Mouse (Mus musculus) MEL (cell line): ENCODE data around the gene Papss2. TPM values are rescaled to one million over a fixed set of nuclear protein-coding genes. Genes with fewer than 3 reads are reported as not detected.
"Not testable (repeated sequence)": the region's sequence is repeated elsewhere in the genome, so short reads cannot be mapped to it uniquely, and the experiment has no call there.

ENCODE experiments used
- DNase-seq: peaks from one replicate; pipeline ENCODE4 v3.0.0; 2011; ENCODE audit warnings: low read depth, low spot score
- H3K27ac ChIP-seq: 2 replicates; pipeline ENCODE4 v1.5.1; 2012; ENCODE audit warnings: low read depth, mild to moderate bottlenecking, control low read depth, low read length, moderate library complexity; ENCODE audit not compliant: control insufficient read depth
- H3K27me3 ChIP-seq, 2 experiments: fragments of 150-350 bp in 1 of 2; sonication (generic) in 1 of 2; 2 replicates each; pipeline ENCODE4 v1.6.1; 2012; ENCODE audit warnings: low read length in 2 of 2, mild to moderate bottlenecking in 2 of 2, improper control_type of control experiment in 1 of 2, moderate library complexity in 1 of 2; ENCODE audit not compliant: insufficient read depth in 2 of 2, control insufficient read depth in 1 of 2
- H3K36me3 ChIP-seq, 2 experiments: 2 replicates each; pipeline ENCODE4 v1.6.1; 2012 to 2014; ENCODE audit warnings: low read length in 2 of 2, improper control_type of control experiment in 1 of 2, inconsistent platforms in 1 of 2, mild to moderate bottlenecking in 1 of 2; ENCODE audit not compliant: insufficient read depth in 2 of 2, control insufficient read depth in 1 of 2
- H3K4me1 ChIP-seq, 2 experiments: fragments of 150-350 bp in 1 of 2; sonication (generic) in 1 of 2; 2 replicates each; pipeline ENCODE4 v1.6.1; 2012; ENCODE audit warnings: low read length in 2 of 2, improper control_type of control experiment in 1 of 2, mild to moderate bottlenecking in 1 of 2; ENCODE audit not compliant: insufficient read depth in 2 of 2, control insufficient read depth in 1 of 2
- H3K4me3 ChIP-seq, 2 experiments: fragments of 150-350 bp in 1 of 2; sonication (generic) in 1 of 2; 2 replicates each; pipeline ENCODE4 v1.5.1; 2012; ENCODE audit warnings: low read depth in 2 of 2, low read length in 2 of 2, mild to moderate bottlenecking in 2 of 2, moderate library complexity in 2 of 2, control low read depth in 1 of 2, improper control_type of control experiment in 1 of 2; ENCODE audit not compliant: control insufficient read depth in 1 of 2, insufficient read depth in 1 of 2
- H3K79me2 ChIP-seq: 2 replicates; pipeline ENCODE4 v1.6.1; 2012; ENCODE audit warnings: mild to moderate bottlenecking, low read length, moderate library complexity; ENCODE audit not compliant: control insufficient read depth, poor library complexity, insufficient read depth
- H3K9ac ChIP-seq: 2 replicates; pipeline ENCODE4 v1.6.1; 2012; ENCODE audit warnings: low read depth, mild to moderate bottlenecking, control low read depth, low read length, moderate library complexity; ENCODE audit not compliant: control insufficient read depth, poor library complexity, severe bottlenecking
- H3K9me3 ChIP-seq: fragments of 150-350 bp; sonication (generic); replicated peaks from 2 replicates; pipeline ENCODE4 v1.6.1; 2012; ENCODE audit warnings: mild to moderate bottlenecking, low read length, improper control_type of control experiment, moderate library complexity; ENCODE audit not compliant: insufficient read depth
- BHLHE40 ChIP-seq: IDR thresholded peaks from 2 replicates; pipeline ENCODE4 v1.6.1; 2012; ENCODE audit warnings: low read depth, mild to moderate bottlenecking, inconsistent platforms, low read length, improper control_type of control experiment, borderline replicate concordance
- CHD2 ChIP-seq: IDR thresholded peaks from 2 replicates; pipeline ENCODE4 v1.6.1; 2011; ENCODE audit warnings: low read length, improper control_type of control experiment
- E2F4 ChIP-seq: IDR thresholded peaks from 2 replicates; pipeline ENCODE4 v1.6.1; 2011; ENCODE audit warnings: low read depth, low read length, improper control_type of control experiment, borderline replicate concordance
- GATA1 ChIP-seq: IDR thresholded peaks from 2 replicates; pipeline ENCODE4 v1.6.1; 2011; ENCODE audit warnings: low read depth, low read length, improper control_type of control experiment
- MAFK ChIP-seq: IDR thresholded peaks from 2 replicates; pipeline ENCODE4 v1.6.1; 2011; ENCODE audit warnings: low read depth, mild to moderate bottlenecking, low read length, improper control_type of control experiment, borderline replicate concordance
- MAZ ChIP-seq: IDR thresholded peaks from 2 replicates; pipeline ENCODE4 v1.6.1; 2012; ENCODE audit warnings: low read depth, mild to moderate bottlenecking, inconsistent platforms, low read length, improper control_type of control experiment
- MXI1 ChIP-seq: IDR thresholded peaks from 2 replicates; pipeline ENCODE4 v1.6.1; 2011; ENCODE audit warnings: mild to moderate bottlenecking, low read depth, low read length, improper control_type of control experiment
- MYC ChIP-seq: IDR thresholded peaks from 2 replicates; pipeline ENCODE4 v1.6.1; 2011; ENCODE audit warnings: low read depth, mild to moderate bottlenecking, low read length, improper control_type of control experiment, moderate library complexity
- NRF1 ChIP-seq: IDR thresholded peaks from 2 replicates; pipeline ENCODE4 v1.6.1; 2014; ENCODE audit warnings: low read depth, mild to moderate bottlenecking, inconsistent platforms, low read length, improper control_type of control experiment, moderate library complexity; ENCODE audit not compliant: poor library complexity, insufficient read depth, severe bottlenecking
- POLR2A ChIP-seq, 2 experiments: IDR thresholded peaks; 2 replicates each; pipeline ENCODE4 v1.6.1; 2011 to 2012; ENCODE audit warnings: low read length in 2 of 2, mild to moderate bottlenecking in 2 of 2, control low read depth in 1 of 2, improper control_type of control experiment in 1 of 2, low read depth in 1 of 2, moderate library complexity in 1 of 2; ENCODE audit not compliant: control insufficient read depth in 1 of 2, insufficient read depth in 1 of 2, poor library complexity in 1 of 2
- SMC3 ChIP-seq: IDR thresholded peaks from 2 replicates; pipeline ENCODE4 v1.6.1; 2011; ENCODE audit warnings: low read depth, low read length, improper control_type of control experiment
- TAL1 ChIP-seq: IDR thresholded peaks from 2 replicates; pipeline ENCODE4 v1.6.1; 2012; ENCODE audit warnings: mild to moderate bottlenecking, inconsistent platforms, low read length, moderate library complexity, mixed read lengths
- TCF12 ChIP-seq: IDR thresholded peaks from 2 replicates; pipeline ENCODE4 v1.6.1; 2014; ENCODE audit warnings: low read depth, mild to moderate bottlenecking, inconsistent platforms, low read length, improper control_type of control experiment, moderate library complexity
- UBTF ChIP-seq: IDR thresholded peaks from 2 replicates; pipeline ENCODE4 v1.6.1; 2012; ENCODE audit warnings: low read depth, mild to moderate bottlenecking, inconsistent platforms, low read length, improper control_type of control experiment, moderate library complexity, borderline replicate concordance; ENCODE audit not compliant: insufficient read depth
- USF1 ChIP-seq: IDR thresholded peaks from 2 replicates; pipeline ENCODE4 v1.6.1; 2014; ENCODE audit warnings: low read depth, mild to moderate bottlenecking, inconsistent platforms, low read length, improper control_type of control experiment, moderate library complexity
- ZC3H11A ChIP-seq: IDR thresholded peaks from 2 replicates; pipeline ENCODE4 v1.6.1; 2012; ENCODE audit warnings: low read depth, mild to moderate bottlenecking, inconsistent platforms, low read length, improper control_type of control experiment
- ZMIZ1 ChIP-seq: IDR thresholded peaks from 2 replicates; pipeline ENCODE4 v1.6.1; 2012; ENCODE audit warnings: low read depth, mild to moderate bottlenecking, inconsistent platforms, low read length, improper control_type of control experiment, moderate library complexity
- polyA plus RNA-seq, 2 experiments: library from polyadenylated mRNA; stranded (reverse) in 1 of 2; unstranded in 1 of 2; fragments of >175 nt in 1 of 2; fragments of >200 nt in 1 of 2; gene quantifications; 2 replicates each; pipeline versions ENCODE4 v1.2.1 to v1.2.4; 2012; ENCODE audit warnings: low replicate concordance in 2 of 2, low read depth in 1 of 2; ENCODE audit not compliant: insufficient read length in 2 of 2, insufficient read depth in 1 of 2, missing spikeins in 1 of 2
- total RNA-seq: library from RNA; depleted of rRNA; stranded (reverse); fragments of 300-350 nt; gene quantifications from 2 replicates; pipeline ENCODE4 v1.2.3, GENCODE M21; 2012

Papss2 gene
- total and polyA plus RNA-seq, 3 experiments = 1.7 to 2.6 TPM; not detected in 1

DNA sequence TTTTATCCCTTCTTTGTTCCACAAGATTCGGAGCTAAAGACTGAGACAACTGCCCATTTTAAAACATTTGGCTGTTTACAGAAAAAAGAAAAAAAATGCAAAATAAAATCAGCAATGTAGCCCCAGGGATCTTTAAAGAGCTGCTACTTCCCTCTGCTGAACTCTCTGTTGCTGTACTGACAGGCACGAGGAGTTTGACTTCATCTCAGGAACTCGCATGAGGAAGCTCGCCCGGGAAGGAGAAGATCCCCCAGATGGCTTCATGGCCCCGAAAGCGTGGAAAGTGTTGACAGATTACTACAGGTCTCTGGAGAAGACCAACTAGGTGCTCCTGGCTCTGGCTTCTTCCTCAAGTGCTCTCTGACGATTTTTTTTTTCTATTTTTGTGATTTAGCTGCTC lies 69.7 kb downstream of the Papss2 start:
- Histone ChIP-seq H3K4me1 (no peaks in the 10 kb centered on the region; a peak in 1 of 4 replicates), H3K27ac (no peak overlapping the region), H3K9me3 (no peaks in the 10 kb centered on the region), H3K36me3 (no peaks in the 10 kb centered on the region; a peak in 2 of 4 replicates), H3K79me2 (no peaks in the 10 kb centered on the region), H3K9ac (no peak overlapping the region), H3K27me3 (no peaks in the 10 kb centered on the region), H3K4me3 (no peak overlapping the region)
- no peak for TF ChIP-seq ZC3H11A
- TF ChIP-seq E2F4 = no peak
- no peak for TF ChIP-seq MYC
- TF ChIP-seq UBTF = no peak
- TF ChIP-seq USF1 = no peak
- DNase-seq = no peak

DNA sequence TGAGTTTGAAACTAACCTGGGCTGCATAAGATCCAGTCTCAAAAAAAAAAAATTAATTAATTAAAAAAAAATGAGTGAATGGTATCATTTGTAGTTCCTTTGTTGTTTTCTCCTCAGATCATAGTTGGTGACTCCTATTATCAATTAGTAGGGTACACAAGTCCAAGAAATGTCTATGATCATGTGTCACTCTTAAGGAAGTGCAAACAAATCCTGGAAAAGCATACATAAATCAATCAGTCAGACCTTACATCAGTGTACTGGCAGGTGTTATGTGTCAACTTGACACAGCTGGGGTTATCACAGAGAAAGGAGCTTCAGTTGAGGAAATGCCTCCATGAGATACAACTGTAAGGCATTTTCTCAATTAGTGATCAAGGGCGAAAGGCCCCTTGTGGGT lies 72.2 kb downstream of the Papss2 start:
- H3K27me3 ChIP-seq, H3K79me2 ChIP-seq, H3K36me3 ChIP-seq, H3K9me3 ChIP-seq, H3K4me3 ChIP-seq, H3K4me1 ChIP-seq, H3K27ac ChIP-seq, H3K9ac ChIP-seq, DNase-seq: not testable (repeated sequence)

DNA sequence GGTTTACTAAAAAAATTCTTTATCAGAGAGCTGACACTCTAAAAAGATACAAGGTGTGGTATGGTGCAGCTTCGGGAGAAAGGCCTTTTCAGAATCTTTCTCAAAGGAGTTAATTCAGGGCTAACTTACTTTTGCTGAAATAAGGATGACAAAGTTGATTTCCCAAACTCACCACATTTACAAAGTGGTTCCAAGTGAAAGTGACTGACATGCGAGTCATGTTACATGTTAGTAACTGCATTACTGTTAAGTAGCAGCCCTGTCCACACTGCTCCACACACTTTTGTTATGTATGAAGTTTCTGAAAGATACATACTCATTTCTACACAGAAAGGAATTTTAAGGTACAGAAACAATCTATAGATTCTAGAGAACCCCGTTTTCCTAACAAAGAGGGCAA lies 80.2 kb downstream of the Papss2 start:
- Histone ChIP-seq H3K4me1 (no peaks in the 10 kb centered on the region), H3K4me3 (no peak overlapping the region), H3K27me3 (no peaks in the 10 kb centered on the region), H3K9me3 (no peaks in the 10 kb centered on the region), H3K27ac (no peak overlapping the region), H3K36me3 (peaks cover 0 to 33% of the 10 kb centered on the region in 2 experiments; a peak in 2 of 4 replicates), H3K79me2 (no peaks in the 10 kb centered on the region), H3K9ac (no peak overlapping the region)
- DNase-seq = no peak
- TF ChIP-seq MAZ = no peak
- no peak for TF ChIP-seq MXI1
- no peak for TF ChIP-seq SMC3
- no peak for TF ChIP-seq CHD2
- TF ChIP-seq ZMIZ1 = no peak
- no peak for TF ChIP-seq POLR2A (IDR thresholded peaks at IDR 0.05; ENCODE audit: control insufficient read depth in 1 of 2, insufficient read depth in 1 of 2, low read depth in 1 of 2, low read length in 2 of 2, poor library complexity in 1 of 2)
- TF ChIP-seq MYC = no peak
- TF ChIP-seq UBTF = no peak
- TF ChIP-seq GATA1 = no peak
- no peak for TF ChIP-seq MAFK
- no peak for TF ChIP-seq TCF12
- TF ChIP-seq NRF1 = no peak
- no peak for TF ChIP-seq TAL1
- no peak for TF ChIP-seq BHLHE40
- TF ChIP-seq ZC3H11A = no peak
